Mouse (Mus musculus): ENCODE measurements at regions not wholly inside any gene's neighbourhood (a gene's known extent, or its start where the extent isn't known, plus 50 kb on each side); places are given as distances from the start of the nearest gene placed in this dataset.

DNA sequence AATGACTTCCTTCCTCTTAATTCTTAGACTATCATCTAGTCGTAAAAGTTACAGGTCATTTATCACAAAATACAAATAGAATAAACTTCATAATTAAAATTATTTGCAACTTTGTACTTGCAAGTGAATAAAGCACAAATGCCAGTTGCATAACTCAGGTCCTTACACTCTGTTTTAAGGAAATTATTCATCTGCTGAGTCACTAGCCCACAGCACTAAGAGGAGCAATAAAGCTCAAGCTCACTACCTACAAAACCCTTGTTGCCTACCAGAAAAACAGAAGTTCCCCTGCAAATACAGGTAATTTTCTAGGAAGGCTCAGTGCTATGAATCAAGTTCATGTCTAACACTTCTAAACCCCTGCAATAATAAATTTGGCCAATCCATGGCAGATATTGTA lies 539.3 kb upstream of the Dpp10 start:
- TF ChIP-seq POLR2A (IDR thresholded peaks at IDR 0.05; ENCODE audit: borderline replicate concordance, insufficient read depth, low read length) (no peak), CTCF (IDR thresholded peaks at IDR 0.05; ENCODE audit: borderline replicate concordance, insufficient read depth, low read depth, low read length) (no peak)

All from cerebellum, adult 2 months (tissue).